Mouse (Mus musculus): ENCODE results near the gene Fut8.
"Not testable (repeated sequence)": the region's sequence is repeated elsewhere in the genome, so short reads cannot be mapped to it uniquely, and the experiment has no call there.

Gene Fut8

DNA sequence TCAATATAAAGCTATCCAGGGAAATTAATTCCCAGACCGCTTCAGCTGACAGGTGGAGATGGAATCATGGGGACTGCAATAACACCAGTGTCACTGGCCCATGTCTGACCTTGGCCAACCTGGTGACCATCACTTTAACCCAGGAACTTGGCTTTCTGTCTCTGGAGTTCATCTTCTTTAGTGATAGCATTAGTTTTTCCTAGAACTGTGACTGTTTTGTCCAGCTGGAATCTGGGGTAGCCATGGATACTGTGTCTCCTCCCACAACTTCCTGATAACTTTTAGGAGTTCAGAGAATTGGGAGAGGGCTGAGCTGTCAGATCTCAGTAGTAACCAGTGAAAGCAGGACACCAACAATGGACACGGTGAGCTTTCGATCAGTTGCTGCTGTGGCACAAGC, 264.3 kb downstream of the Fut8 start:
- no peak for DNase-seq

- DNase-seq = no peak
Observed at GRCm38 (mm10) chr12:77505431-77505830, 267.5 kb downstream of the Fut8 start.

GRCm38 (mm10) chr12:77507770-77508169, 269.8 kb downstream of the Fut8 start:
- DNase-seq = no peak

GRCm38 (mm10) chr12:77510758-77511157, 272.8 kb downstream of the Fut8 start:
- DNase-seq = no peak

DNA sequence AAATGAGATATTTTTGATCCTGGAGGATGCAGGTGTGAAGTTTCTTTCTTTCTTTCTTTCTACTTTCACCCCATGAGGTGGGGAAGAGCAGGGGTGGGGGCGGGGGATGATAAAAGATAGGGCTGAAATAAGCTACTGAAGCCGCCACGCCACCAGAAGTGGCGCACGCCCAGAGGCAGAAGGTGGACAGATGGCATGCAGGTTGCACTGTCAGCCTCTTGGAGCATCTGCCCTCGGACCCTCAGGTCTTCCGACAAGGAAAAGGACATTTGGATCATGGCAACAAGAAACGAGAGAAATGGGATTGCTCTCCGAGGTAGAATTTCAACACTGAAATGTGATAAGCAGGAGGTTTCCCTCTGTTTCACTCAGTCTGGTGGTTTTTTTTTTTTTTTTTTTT, 273.3 kb downstream of the Fut8 start:
- DNase-seq = no peak

GRCm38 (mm10) chr12:77511631-77512030, 273.7 kb downstream of the Fut8 start:
- DNase-seq = no peak

GRCm38 (mm10) chr12:77516805-77517204, 278.9 kb downstream of the Fut8 start:
- no peak for DNase-seq

DNA sequence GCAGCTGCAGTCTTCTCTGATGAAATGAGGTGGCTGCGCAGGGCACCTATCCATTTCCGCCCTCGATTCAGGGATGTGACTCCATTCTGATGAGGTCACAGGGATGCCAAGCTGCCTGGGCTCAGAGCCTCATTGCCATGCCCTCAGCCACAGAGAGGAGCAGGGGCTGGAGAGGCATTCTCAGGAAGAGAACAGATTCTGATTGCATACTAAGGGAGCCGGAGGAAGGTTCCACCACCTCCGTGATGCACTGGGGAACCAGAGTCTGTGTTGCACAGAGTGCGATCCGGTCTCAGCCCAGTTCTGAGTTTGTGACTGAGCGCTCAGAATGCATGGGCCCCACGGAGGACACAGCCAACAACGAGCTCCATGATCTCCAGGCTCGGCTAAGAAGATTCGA, 279.8 kb downstream of the Fut8 start:
- DNase-seq = no peak

- no peak for DNase-seq
Observed at GRCm38 (mm10) chr12:77519534-77520102, 281.7 kb downstream of the Fut8 start.

DNA sequence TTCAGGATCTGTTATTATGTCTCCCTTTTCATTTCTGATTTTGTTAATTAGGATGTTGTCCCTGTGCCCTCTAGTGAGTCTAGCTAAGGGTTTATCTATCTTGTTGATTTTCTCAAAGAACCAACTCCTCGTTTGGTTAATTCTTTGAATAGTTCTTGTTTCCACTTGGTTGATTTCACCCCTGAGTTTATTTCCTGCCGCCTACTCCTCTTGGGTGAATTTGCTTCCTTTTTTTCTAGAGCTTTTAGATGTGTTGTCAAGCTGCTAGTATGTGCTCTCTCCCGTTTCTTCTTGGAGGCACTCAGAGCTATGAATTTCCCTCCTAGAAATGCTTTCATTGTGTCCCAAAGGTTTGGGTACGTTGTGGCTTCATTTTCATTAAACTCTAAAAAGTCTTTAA, 286.1 kb downstream of the Fut8 start:
- DNase-seq = not testable (repeated sequence)

All from thymus, adult 18-20 months (tissue).